Mouse (Mus musculus) kidney, embryonic 16.5 days (tissue): ENCODE results near the gene Mlh3. TPM values are rescaled to one million over a fixed set of nuclear protein-coding genes. Genes with fewer than 3 reads are reported as not detected.

ENCODE experiments used
- ATAC-seq: fragments of 200-750 bp; cut with Nextera tagmentation; 2 replicates; pipeline ENCODE4 v1.8.0; 2017; ENCODE audit warnings: moderate TSS enrichment; ENCODE audit not compliant: low FRiP score, low TSS enrichment
- H3K27ac ChIP-seq: fragments of 300-500 bp; sonication (generic); 2 replicates; pipeline ENCODE4 v1.5.1; 2014; ENCODE audit warnings: low read length
- H3K27me3 ChIP-seq: fragments of 300-500 bp; sonication (generic); 2 replicates; pipeline ENCODE4 v1.6.1; 2014; ENCODE audit warnings: low read length, control low read depth, mixed read lengths; ENCODE audit not compliant: insufficient read depth
- H3K36me3 ChIP-seq: fragments of 300-500 bp; sonication (generic); 2 replicates; pipeline ENCODE4 v1.6.1; 2014; ENCODE audit warnings: low read length, control low read depth, mixed read lengths; ENCODE audit not compliant: insufficient read depth
- H3K4me1 ChIP-seq: fragments of 300-500 bp; sonication (generic); 2 replicates; pipeline ENCODE4 v1.6.1; 2014; ENCODE audit warnings: low read length, control low read depth, mixed read lengths; ENCODE audit not compliant: insufficient read depth
- H3K4me2 ChIP-seq: fragments of 300-500 bp; sonication (generic); replicated peaks from 2 replicates; pipeline ENCODE4 v1.6.1; 2014; ENCODE audit warnings: low read depth, low read length
- H3K4me3 ChIP-seq: fragments of 300-500 bp; sonication (generic); 2 replicates; pipeline ENCODE4 v1.5.1; 2014; ENCODE audit warnings: mild to moderate bottlenecking, low read length
- H3K9ac ChIP-seq: fragments of 300-500 bp; sonication (generic); replicated peaks from 2 replicates; pipeline ENCODE4 v1.6.1; 2014; ENCODE audit warnings: low read length
- H3K9me3 ChIP-seq: fragments of 300-500 bp; sonication (generic); 2 replicates; pipeline ENCODE4 v1.6.1; 2016; ENCODE audit warnings: low read length, control low read depth
- WGBS: fragments of 180-500 bp; shearing (Covaris S2); extraction: QIAGEN DNeasy Blood & Tissue Kit; methylation state at CpG from one replicate; pipeline ENCODE4 v1.1.7; 2014; 5-methylcytosine and 5-hydroxymethylcytosine counted together
- polyA plus RNA-seq: library from polyadenylated mRNA; unstranded; fragments of >200 nt; fragmentation: Nextera tagmentation; extraction: Ambion mirVana; gene quantifications from 2 replicates; pipeline ENCODE4 v1.2.1, GENCODE M21; 2015

Gene Mlh3
- polyA plus RNA-seq, 1 experiment from 2014 or later, result 9.7 TPM

- no peaks in the 10 kb centered on the region for H3K27me3 ChIP-seq
- H3K9ac ChIP-seq, result no peak overlapping the region
- WGBS, result 80% methylated on average over 2 of the region's 2 CpGs
- H3K27ac ChIP-seq, result no peak overlapping the region
- peaks cover 31% of the 10 kb centered on the region for H3K4me1 ChIP-seq
- no peak overlapping the region for H3K4me2 ChIP-seq
- H3K4me3 ChIP-seq, result no peak overlapping the region
- no peak for ATAC-seq
- peaks cover 9% of the 10 kb centered on the region for H3K36me3 ChIP-seq
- H3K9me3 ChIP-seq, result peaks cover 15% of the 10 kb centered on the region
These were observed 25.1 kb upstream of the Mlh3 start for GRCm38 (mm10) chr12:85295506-85295905.

DNA sequence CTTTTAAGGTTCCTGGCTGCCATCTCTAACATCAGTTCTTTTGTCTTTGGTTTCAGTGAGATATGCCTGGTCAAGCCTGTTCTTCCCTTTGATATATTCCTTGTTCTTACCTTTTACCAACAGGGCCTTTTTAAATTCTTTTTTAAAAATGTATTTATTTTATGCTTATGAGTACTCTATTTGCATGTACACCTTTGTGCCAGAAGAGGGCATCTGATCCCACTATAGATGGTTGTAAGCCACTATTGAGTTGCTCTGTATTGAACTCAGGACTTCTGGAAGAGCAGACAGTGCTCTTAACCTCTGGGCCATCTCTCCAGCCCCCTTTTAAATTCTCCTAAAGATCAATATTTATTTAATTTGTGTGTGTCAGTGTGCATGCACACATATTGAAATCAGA is 22.5 kb upstream of the Mlh3 start:
- peaks cover 7% of the 10 kb centered on the region for H3K36me3 ChIP-seq
- peaks cover 36% of the 10 kb centered on the region for H3K4me1 ChIP-seq
- no peak overlapping the region for H3K27ac ChIP-seq
- peaks cover 3% of the 10 kb centered on the region; the same call in 1 of the 2 replicates for H3K27me3 ChIP-seq
- no peak overlapping the region for H3K4me2 ChIP-seq
- no peak overlapping the region for H3K9ac ChIP-seq
- ATAC-seq, result no peak
- H3K4me3 ChIP-seq, result no peak overlapping the region
- H3K9me3 ChIP-seq, result peaks cover 15% of the 10 kb centered on the region

DNA sequence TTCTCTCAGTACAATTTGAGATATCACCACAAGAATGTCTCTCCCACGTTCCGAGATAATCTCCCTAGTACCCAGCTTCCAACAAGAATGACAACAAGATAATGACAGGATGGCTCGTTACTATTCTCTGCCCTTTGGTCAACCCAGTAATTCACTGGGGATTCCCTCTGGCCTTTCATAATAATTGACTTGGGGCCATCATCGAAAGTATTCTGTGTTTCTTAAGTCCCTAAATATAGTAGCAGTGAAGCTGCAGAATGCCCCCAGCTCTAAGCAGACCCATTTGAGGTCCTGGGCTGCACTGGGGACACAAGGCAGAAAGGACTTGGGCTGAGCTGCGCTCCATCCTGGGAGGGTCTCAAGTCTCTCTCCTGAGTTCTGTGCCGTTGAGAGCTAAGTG is 21.9 kb upstream of the Mlh3 start:
- no peak overlapping the region for H3K9ac ChIP-seq
- peaks cover 3% of the 10 kb centered on the region; the same call in 1 of the 2 replicates for H3K27me3 ChIP-seq
- WGBS, result 74% methylated on average over 6 of the region's 6 CpGs
- H3K4me2 ChIP-seq, result no peak overlapping the region
- no peak overlapping the region for H3K27ac ChIP-seq
- H3K4me1 ChIP-seq, result peaks cover 30% of the 10 kb centered on the region
- peaks cover 7% of the 10 kb centered on the region for H3K36me3 ChIP-seq
- peaks cover 15% of the 10 kb centered on the region for H3K9me3 ChIP-seq
- no peak overlapping the region for H3K4me3 ChIP-seq
- no peak for ATAC-seq

- no peak for ATAC-seq
- 0 out of 2 replicates have a peak overlapping the region, but pooled peaks have one; percentile 21 for H3K27ac ChIP-seq
- no peak overlapping the region for H3K9ac ChIP-seq
These were observed 21.1 kb upstream of the Mlh3 start for GRCm38 (mm10) chr12:85291541-85291940.

GRCm38 (mm10) chr12:85290633-85291032 is 20.2 kb upstream of the Mlh3 start:
- peak overlapping the region; percentile 5; the same call in 1 of the 2 replicates for H3K27ac ChIP-seq
- H3K4me1 ChIP-seq, result peaks cover 22% of the 10 kb centered on the region
- H3K27me3 ChIP-seq, result peaks cover 3% of the 10 kb centered on the region; the same call in 1 of the 2 replicates
- peaks cover 7% of the 10 kb centered on the region for H3K36me3 ChIP-seq
- H3K9me3 ChIP-seq, result peaks cover 15% of the 10 kb centered on the region
- WGBS, result 52% methylated on average over 10 of the region's 10 CpGs
- peak overlapping the region; percentile 49; the same call in 1 of the 2 replicates for H3K9ac ChIP-seq
- no peak for ATAC-seq
- H3K4me3 ChIP-seq, result peak overlapping the region; percentile 4
- H3K4me2 ChIP-seq, result peak overlapping the region; percentile 32

More at GRCm38 (mm10) chr12:85291541-85291940, 21.1 kb upstream of the Mlh3 start:
- Histone ChIP-seq H3K9me3 (peaks cover 15% of the 10 kb centered on the region), H3K27me3 (peaks cover 3% of the 10 kb centered on the region; the same call in 1 of the 2 replicates), H3K4me3 (no peak overlapping the region), H3K4me1 (peaks cover 22% of the 10 kb centered on the region), H3K36me3 (peaks cover 7% of the 10 kb centered on the region), H3K4me2 (no peak overlapping the region)

GRCm38 (mm10) chr12:85289157-85290000 is 19.0 kb upstream of the Mlh3 start:
- H3K36me3 ChIP-seq, result peaks cover 5% of the 10 kb centered on the region; the same call in 1 of the 2 replicates
- peak overlapping the region; percentile 84 for H3K27ac ChIP-seq
- H3K9me3 ChIP-seq, result peaks cover 6% of the 10 kb centered on the region; the same call in 1 of the 2 replicates
- peak overlapping the region; percentile 69 for H3K4me2 ChIP-seq
- 46% methylated on average over 24 of the region's 24 CpGs for WGBS
- peaks cover 3% of the 10 kb centered on the region; the same call in 1 of the 2 replicates for H3K27me3 ChIP-seq
- no peak for ATAC-seq
- peak overlapping the region; percentile 59 for H3K4me3 ChIP-seq
- peak overlapping the region; percentile 67 for H3K9ac ChIP-seq
- H3K4me1 ChIP-seq, result peaks cover 22% of the 10 kb centered on the region

DNA sequence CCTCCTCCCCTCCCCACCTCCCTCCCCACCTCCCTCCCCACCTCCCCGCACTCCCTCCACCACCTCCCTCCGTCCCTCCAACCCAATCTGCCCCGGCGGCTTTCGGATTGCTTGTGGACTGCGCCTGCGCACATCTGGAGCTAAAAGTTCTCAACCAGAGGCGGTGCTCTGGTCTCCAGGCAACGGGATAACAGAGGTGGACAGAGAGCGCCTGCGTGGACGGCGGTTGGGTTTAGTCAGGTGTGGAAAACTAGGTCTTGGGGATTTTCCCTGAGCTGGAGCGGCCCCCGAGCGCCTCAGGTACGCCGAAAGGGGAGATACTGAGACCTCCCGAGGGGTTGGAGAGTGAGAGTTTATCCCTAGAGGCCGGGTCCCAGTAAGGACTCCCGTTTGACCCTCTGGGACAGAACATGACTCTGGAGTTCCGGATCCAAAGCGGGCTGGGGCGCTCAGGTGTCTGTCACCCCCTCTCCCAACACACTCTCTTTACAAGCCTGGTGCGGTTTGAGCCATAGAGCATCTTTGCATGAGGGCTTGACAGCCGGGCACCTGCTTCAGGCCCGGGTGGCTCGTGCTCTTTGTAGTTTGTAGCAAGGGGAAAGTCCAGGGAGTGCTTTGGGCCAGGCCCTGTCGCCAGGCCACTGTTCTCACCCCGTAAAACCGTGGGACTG is 18.2 kb upstream of the Mlh3 start, which contains the start of gene Zc2hc1c:
Gene Zc2hc1c (plus strand): TSS at position 106 of the 671 bp plus-strand sequence.
- H3K27ac ChIP-seq, result peak within 1 kb of the TSS; percentile 84
- H3K4me3 ChIP-seq, result peak within 1 kb of the TSS; percentile 59
- peak; percentile 95 for ATAC-seq
- peaks cover 5% of the 10 kb centered on the region; the same call in 1 of the 2 replicates for H3K36me3 ChIP-seq
- peak within 1 kb of the TSS; percentile 69 for H3K4me2 ChIP-seq
- no peaks in the 10 kb centered on the region for H3K9me3 ChIP-seq
- H3K4me1 ChIP-seq, result peaks cover 22% of the 10 kb centered on the region
- peaks cover 3% of the 10 kb centered on the region; the same call in 1 of the 2 replicates for H3K27me3 ChIP-seq
- WGBS, result 3% methylated on average over 31 of the region's 31 CpGs
- peak within 1 kb of the TSS; percentile 67 for H3K9ac ChIP-seq

- Histone ChIP-seq H3K27ac (peak within 1 kb of the TSS; percentile 84), H3K9ac (peak within 1 kb of the TSS; percentile 67), H3K9me3 (no peaks in the 10 kb centered on the region), H3K4me3 (peak within 1 kb of the TSS; percentile 59), H3K27me3 (peaks cover 3% of the 10 kb centered on the region; the same call in 1 of the 2 replicates), H3K4me1 (peaks cover 22% of the 10 kb centered on the region), H3K4me2 (peak within 1 kb of the TSS; percentile 69), H3K36me3 (no peaks in the 10 kb centered on the region)
- peak; percentile 74 for ATAC-seq
- 8% methylated on average over 21 of the region's 21 CpGs for WGBS
These were observed 17.5 kb upstream of the Mlh3 start, which contains the start of gene Acyp1 for GRCm38 (mm10) chr12:85287809-85288485. Acyp1 (minus strand) TSS chr12:85288438.

DNA sequence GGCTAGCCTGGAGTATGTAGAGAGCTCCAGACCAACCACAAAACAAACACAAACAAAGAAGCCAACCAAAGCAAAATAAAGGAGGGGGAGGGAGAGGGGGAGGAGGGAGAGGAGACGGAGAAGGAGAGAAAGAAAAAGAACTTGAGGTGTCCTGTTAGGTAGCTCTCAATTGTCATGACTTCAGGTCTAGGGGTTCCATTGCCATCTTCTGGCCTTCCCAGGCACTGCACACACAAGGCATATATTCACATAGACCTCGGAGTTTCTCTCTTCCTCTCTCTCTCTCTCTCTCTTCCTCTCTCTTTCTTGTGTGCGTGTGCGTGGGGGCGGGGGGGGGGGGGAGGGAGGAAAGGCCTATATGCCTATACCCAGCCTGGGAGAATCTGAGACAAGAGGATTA is 16.5 kb upstream of the Mlh3 start:
- Histone ChIP-seq H3K4me2 (no peak overlapping the region), H3K9ac (no peak overlapping the region), H3K36me3 (no peaks in the 10 kb centered on the region), H3K9me3 (no peaks in the 10 kb centered on the region), H3K4me3 (no peak overlapping the region), H3K27me3 (peaks cover 3% of the 10 kb centered on the region; the same call in 1 of the 2 replicates), H3K4me1 (peaks cover 22% of the 10 kb centered on the region), H3K27ac (no peak overlapping the region)
- no peak for ATAC-seq
- WGBS, result 44% methylated on average over 2 of the region's 5 CpGs
